Mouse (Mus musculus) kidney, embryonic 15.5 days (tissue): ENCODE data around the gene Hmgn1. TPM values are rescaled to one million over a fixed set of nuclear protein-coding genes. Genes with fewer than 3 reads are reported as not detected.
A peak's percentile ranks its signal among the peaks of the same experiment; 100 is the strongest.

Source experiments
- ATAC-seq: fragments of 200-750 bp; cut with Nextera tagmentation; replicated peaks from 2 replicates; pipeline ENCODE4 v1.8.0; 2017; ENCODE audit warnings: moderate TSS enrichment; ENCODE audit not compliant: low FRiP score
- H3K27ac ChIP-seq: fragments of 300-500 bp; sonication (generic); 2 replicates; pipeline ENCODE4 v1.5.1; 2015; ENCODE audit warnings: mild to moderate bottlenecking, inconsistent platforms
- H3K27me3 ChIP-seq: fragments of 300-500 bp; sonication (generic); 2 replicates; pipeline ENCODE4 v1.6.1; 2015; ENCODE audit warnings: inconsistent platforms
- H3K36me3 ChIP-seq: fragments of 300-500 bp; sonication (generic); 2 replicates; pipeline ENCODE4 v1.6.1; 2015; ENCODE audit warnings: inconsistent platforms
- H3K4me1 ChIP-seq: fragments of 300-500 bp; sonication (generic); 2 replicates; pipeline ENCODE4 v1.6.1; 2015; ENCODE audit warnings: inconsistent platforms
- H3K4me2 ChIP-seq: fragments of 300-500 bp; sonication (generic); 2 replicates; pipeline ENCODE4 v1.6.1; 2015; ENCODE audit warnings: moderate library complexity, mild to moderate bottlenecking, inconsistent platforms
- H3K4me3 ChIP-seq: fragments of 300-500 bp; sonication (generic); replicated peaks from 2 replicates; pipeline ENCODE4 v1.5.1; 2015; ENCODE audit warnings: mild to moderate bottlenecking, inconsistent platforms
- H3K9ac ChIP-seq: fragments of 300-500 bp; sonication (generic); 2 replicates; pipeline ENCODE4 v1.6.1; 2015; ENCODE audit warnings: mild to moderate bottlenecking, inconsistent platforms
- H3K9me3 ChIP-seq: fragments of 300-500 bp; sonication (generic); replicated peaks from 2 replicates; pipeline ENCODE4 v1.6.1; 2016; ENCODE audit warnings: inconsistent platforms
- WGBS: fragments of 180-500 bp; shearing (Covaris S2); methylation state at CpG from one replicate; pipeline ENCODE4 v1.1.7; 2015; ENCODE audit warnings: mixed read lengths; 5-methylcytosine and 5-hydroxymethylcytosine counted together
- polyA plus RNA-seq: library from polyadenylated mRNA; unstranded; fragments of >200 nt; fragmentation: Nextera tagmentation; extraction: Ambion mirVana; gene quantifications from 2 replicates; pipeline ENCODE4 v1.2.1, GENCODE M21; 2015

The Hmgn1 gene
- polyA plus RNA-seq, 1 experiment from 2014 or later: 696 TPM

DNA sequence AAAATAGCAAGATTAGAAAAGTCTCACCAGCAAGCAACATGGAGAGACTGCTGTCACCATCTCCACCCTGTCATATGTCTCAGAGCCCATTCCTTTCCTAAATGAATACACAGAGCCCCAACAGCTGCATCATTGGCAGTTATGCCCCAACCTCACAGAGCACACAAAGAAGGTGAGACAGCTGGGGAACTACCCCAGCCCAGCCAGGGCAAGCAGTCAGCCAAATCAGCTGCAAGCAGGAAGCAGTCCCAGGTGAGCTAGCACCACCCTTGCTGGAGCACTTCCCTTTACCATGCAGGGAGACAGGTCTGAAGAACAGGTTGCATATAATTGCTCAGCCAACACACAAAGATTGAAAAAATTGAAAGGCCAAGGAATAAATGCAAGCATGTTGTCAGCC lies 41.9 kb downstream of the Hmgn1 start:
- H3K4me3 ChIP-seq: no peak overlapping the region
- no peak for ATAC-seq
- H3K9ac ChIP-seq: no peak overlapping the region
- no peak overlapping the region for H3K27ac ChIP-seq
- no peaks in the 10 kb centered on the region for H3K27me3 ChIP-seq
- peaks cover 32% of the 10 kb centered on the region for H3K4me1 ChIP-seq
- peaks cover 6% of the 10 kb centered on the region for H3K36me3 ChIP-seq
- no peaks in the 10 kb centered on the region for H3K9me3 ChIP-seq
- H3K4me2 ChIP-seq: no peak overlapping the region

DNA sequence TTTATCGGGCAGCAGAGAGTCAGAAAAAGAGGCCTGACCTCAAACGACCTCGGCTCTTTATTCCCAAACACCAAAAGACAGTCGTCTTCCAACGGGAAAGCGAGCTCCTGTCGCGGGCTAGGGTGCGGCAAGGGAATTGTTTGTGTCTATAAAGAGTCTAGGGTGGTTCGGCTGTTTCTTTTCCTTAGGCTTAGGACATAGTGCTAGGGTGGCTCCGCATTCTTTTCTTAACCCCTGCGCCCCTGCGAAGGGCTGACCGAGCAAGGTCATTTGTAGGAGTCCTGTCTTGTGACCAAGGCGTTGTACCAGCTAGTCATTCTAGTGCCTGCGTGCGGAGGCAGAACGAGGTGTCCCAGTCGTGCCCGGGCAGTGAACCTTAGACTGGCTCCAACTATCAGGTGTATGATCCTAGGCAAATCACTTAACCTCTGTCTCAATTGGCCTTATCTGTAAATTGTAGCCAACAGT lies 44.3 kb downstream of the Hmgn1 start:
- peaks cover 30% of the 10 kb centered on the region for H3K36me3 ChIP-seq
- H3K9ac ChIP-seq: peak overlapping the region; percentile 67
- peak overlapping the region; percentile 100 for H3K4me3 ChIP-seq
- no peaks in the 10 kb centered on the region for H3K9me3 ChIP-seq
- peak overlapping the region; percentile 72 for H3K4me2 ChIP-seq
- 0 out of 2 replicates have a peak, but pooled peaks have one; percentile 1 for ATAC-seq
- peak overlapping the region; percentile 98 for H3K27ac ChIP-seq
- peaks cover 27% of the 10 kb centered on the region for H3K4me1 ChIP-seq
- H3K27me3 ChIP-seq: no peaks in the 10 kb centered on the region
- 3% methylated on average over 20 of the region's 20 CpGs for WGBS

DNA sequence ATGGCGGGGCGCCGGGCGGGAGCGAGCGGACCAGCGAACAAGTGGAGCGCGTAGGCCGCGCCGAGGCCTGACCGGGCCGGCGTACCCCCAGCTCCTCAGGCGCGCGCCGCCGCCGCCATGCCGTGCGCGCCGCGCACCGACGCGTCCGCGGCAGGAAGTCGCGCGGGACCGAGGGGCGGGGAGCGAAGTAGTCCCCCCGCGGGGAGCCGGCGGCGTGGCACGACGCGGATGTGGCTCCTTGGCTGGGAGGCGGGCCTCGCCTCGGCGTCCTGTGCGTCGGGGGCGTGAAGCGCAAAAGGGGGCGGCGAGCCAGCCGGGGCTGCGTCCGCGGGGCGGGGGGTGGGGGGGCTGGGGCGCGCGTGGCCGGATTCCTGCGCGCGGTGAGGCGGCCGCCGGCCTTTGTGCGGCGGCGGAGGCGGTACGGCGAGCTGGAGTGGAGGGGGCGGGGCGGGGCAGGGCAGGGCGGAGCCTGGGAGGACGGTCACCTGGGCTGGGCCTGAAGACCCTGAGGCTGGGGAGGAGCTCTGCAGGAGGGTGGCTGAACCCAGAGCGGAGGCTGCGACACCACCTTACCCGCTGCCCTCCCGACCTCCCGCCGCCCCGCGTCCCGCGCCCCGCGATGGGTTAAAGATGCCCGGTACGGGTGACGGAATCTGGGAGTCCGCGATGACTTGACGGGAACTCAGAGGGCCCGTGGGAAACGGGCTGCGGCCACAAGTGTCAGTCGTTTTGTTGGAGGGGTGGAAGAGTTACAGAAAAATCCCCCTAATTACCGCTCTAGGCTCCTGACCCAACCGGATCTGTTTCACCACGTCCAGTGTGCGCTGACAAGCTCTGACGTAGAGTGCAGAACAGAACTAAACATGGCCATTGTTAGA lies 45.0 kb downstream of the Hmgn1 start, which contains the start of gene Brwd1:
Brwd1 (minus strand) TSS at position 226 of the 878 bp plus-strand sequence.
- H3K4me1 ChIP-seq: peaks cover 26% of the 10 kb centered on the region
- H3K36me3 ChIP-seq: peaks cover 36% of the 10 kb centered on the region
- H3K9me3 ChIP-seq: no peaks in the 10 kb centered on the region
- peak within 1 kb of the TSS; percentile 91 for H3K9ac ChIP-seq
- ATAC-seq: peak; percentile 90
- no peaks in the 10 kb centered on the region for H3K27me3 ChIP-seq
- H3K27ac ChIP-seq: peak within 1 kb of the TSS; percentile 98
- peak within 1 kb of the TSS; percentile 100 for H3K4me3 ChIP-seq
- WGBS: under 1% methylated on average over 71 of the region's 107 CpGs
- H3K4me2 ChIP-seq: peak within 1 kb of the TSS; percentile 72

DNA sequence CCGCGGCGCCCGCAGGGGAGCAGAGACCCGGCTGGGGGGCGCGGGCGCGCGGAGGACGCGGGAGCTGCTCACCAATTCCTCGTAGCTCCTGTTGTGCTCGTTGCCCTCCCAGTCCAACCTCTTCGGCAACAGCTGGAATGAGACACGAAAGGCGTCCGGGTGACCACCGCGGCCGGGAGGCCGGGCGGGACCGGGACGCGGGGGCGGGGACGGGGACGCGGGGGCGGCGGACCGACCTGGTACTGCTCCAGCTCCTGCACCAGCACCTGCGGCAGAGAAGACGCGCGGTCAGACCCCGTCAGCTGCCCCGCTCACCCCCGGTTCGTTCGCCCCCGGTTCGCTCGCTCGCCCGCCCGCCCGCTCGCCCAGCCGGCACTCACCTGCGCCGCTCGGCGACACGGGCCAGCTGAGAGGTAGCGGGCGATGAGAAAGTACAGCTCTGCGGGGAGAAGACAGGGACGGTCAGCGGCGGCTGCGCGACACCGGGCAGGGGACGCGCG lies 45.7 kb downstream of the Hmgn1 start:
- Histone ChIP-seq H3K4me2 (peak overlapping the region; percentile 72), H3K27ac (peak overlapping the region; percentile 98), H3K4me1 (peaks cover 21% of the 10 kb centered on the region), H3K9me3 (no peaks in the 10 kb centered on the region), H3K36me3 (peaks cover 44% of the 10 kb centered on the region), H3K4me3 (peak overlapping the region; percentile 100), H3K9ac (peak overlapping the region; percentile 91), H3K27me3 (no peaks in the 10 kb centered on the region)
- 1% methylated on average over 65 of the region's 68 CpGs for WGBS
- ATAC-seq: peak; percentile 43

DNA sequence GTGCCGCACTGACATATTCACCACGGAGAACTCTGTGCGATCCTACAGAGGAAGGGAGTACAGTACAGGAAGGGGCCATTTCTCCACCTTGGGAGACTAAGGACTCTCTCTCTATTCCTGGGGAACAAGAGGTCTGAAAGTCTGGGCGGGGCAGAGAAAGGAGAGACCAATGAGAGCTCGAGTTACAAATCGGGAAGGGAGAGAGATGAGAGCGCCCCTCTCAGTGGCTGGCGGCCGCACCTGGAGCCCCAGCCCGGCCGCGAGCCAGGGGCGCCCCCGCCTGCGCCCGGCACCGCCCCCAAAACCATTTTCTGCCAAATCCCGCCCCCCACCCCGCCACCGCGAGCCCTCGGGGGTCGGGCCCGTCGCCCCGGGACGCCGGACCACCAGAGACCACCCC lies 46.2 kb downstream of the Hmgn1 start:
- H3K9me3 ChIP-seq: no peaks in the 10 kb centered on the region
- peaks cover 21% of the 10 kb centered on the region for H3K4me1 ChIP-seq
- peak overlapping the region; percentile 91 for H3K9ac ChIP-seq
- peak overlapping the region; percentile 100 for H3K4me3 ChIP-seq
- 1% methylated on average over 23 of the region's 28 CpGs for WGBS
- peak overlapping the region; percentile 98 for H3K27ac ChIP-seq
- H3K27me3 ChIP-seq: no peaks in the 10 kb centered on the region
- H3K4me2 ChIP-seq: peak overlapping the region; percentile 72
- peak; percentile 85 for ATAC-seq
- peaks cover 47% of the 10 kb centered on the region for H3K36me3 ChIP-seq

DNA sequence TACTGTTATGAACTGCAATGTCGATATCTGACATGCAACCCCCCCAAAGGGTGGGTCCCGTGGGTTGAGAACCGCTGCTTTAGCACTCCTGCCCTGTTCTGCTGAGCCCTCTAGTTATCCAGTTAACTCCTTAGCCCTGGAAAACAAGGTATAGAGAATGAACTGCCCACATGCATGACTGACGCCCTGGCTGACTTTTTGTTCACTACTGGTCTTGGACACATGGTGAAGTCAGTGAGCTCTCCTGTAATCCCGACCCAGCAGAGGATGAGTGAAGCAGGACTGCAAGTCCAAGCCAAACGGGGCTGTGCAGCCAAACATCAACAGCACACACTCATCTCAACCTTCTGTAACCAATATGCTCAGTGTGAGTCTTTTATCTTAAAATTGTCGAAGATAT lies 47.0 kb downstream of the Hmgn1 start:
- peaks cover 55% of the 10 kb centered on the region for H3K36me3 ChIP-seq
- H3K9ac ChIP-seq: no peak overlapping the region
- WGBS: 80% methylated on average over 7 of the region's 7 CpGs
- no peaks in the 10 kb centered on the region for H3K9me3 ChIP-seq
- H3K4me3 ChIP-seq: peak overlapping the region; percentile 100
- no peaks in the 10 kb centered on the region for H3K27me3 ChIP-seq
- H3K27ac ChIP-seq: no peak overlapping the region
- no peak for ATAC-seq
- peaks cover 21% of the 10 kb centered on the region for H3K4me1 ChIP-seq
- peak overlapping the region; percentile 72 for H3K4me2 ChIP-seq

Other genes starting within 250 kb of the Hmgn1 start
- gene Psmg1, start 136.8 kb downstream of the Hmgn1 start, polyA plus RNA-seq: 90.1 and 90.4 TPM in 2 replicates
- 81.0 and 85.5 TPM in 2 replicates for gene Brwd1, start 45.2 kb downstream of the Hmgn1 start, polyA plus RNA-seq
- gene Wrb, start 17.7 kb upstream of the Hmgn1 start, polyA plus RNA-seq: 67.1 and 68.6 TPM in 2 replicates
- 0.91 and 1.5 TPM in 2 replicates for gene Lca5l, start 64.5 kb upstream of the Hmgn1 start, polyA plus RNA-seq
- 10.1 and 10.2 TPM in 2 replicates for gene Sh3bgr, start 72.7 kb upstream of the Hmgn1 start, polyA plus RNA-seq
- gene B3galt5, start 108.1 kb upstream of the Hmgn1 start, polyA plus RNA-seq: 2.4 and 3.2 TPM in 2 replicates